Mouse (Mus musculus) layer of hippocampus, adult 11-12 months (tissue): ENCODE measurements at regions not wholly inside any gene's neighbourhood (a gene's known extent, or its start where the extent isn't known, plus 50 kb on each side); places are given as distances from the start of the nearest gene placed in this dataset.
A peak's percentile ranks its signal among the peaks of the same experiment; 100 is the strongest.

ENCODE experiments used
- DNase-seq: peaks from one replicate; pipeline ENCODE4 v3.0.0; 2022; ENCODE audit warnings: low spot score

DNA sequence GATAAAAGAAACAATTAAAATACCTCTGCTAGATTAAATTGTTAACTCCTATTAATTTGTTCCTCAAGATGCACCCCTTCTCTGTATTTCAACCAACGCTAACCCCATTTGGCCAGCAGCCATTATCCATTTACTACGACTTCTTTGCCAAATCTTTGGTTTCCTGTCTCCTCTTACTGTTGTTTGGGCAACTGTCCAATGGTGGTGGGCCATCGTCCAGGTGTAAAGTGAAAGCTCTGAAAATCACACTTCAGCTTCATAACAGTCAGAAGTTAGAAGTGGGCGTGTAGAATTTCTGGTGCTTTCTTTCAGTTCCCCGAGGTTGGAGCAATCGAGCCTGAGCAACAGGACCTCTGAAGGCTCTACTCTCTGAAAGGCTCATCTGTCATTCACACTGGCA is 66.8 kb upstream of the Zbtb20 start:
- no peak for DNase-seq

DNA sequence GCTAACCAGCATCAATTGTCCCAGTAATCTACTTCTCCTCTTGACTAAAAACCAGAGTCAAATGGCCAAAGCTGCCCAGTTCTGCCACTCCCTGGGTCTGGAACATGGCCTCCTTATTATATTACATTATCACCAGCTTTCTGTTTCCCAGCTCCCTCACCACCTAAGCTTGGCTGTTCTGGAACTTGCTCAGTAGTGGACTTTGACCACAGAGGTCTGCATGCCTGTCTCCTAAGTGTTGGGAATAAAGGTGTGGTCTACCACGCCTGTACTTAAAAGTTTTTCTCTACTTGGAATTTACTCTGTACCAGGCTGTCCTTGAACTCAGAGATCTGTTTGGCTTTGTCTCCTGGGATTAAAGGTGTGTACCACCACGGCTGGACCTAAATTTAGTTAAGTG is 68.1 kb upstream of the Zbtb20 start:
- no peak for DNase-seq

DNA sequence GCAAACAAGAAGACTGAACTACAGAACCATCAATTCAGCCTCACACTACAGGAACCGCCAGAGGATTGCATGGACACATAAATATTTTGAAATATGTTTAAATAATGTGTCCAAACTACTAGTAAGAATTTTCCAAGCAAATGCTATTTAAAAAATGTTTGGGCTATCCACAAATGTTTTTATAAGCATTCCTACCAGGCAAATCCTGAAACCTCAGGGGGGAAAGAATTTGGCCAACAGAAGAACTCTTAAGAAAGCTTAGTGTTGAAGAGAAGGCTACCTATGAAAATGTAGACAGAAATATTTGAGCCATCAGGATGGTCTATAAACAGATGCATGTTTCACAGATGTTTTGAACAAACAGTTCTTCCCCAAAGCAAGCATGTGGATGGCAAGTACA is 72.1 kb upstream of the Zbtb20 start:
- no peak for DNase-seq

DNA sequence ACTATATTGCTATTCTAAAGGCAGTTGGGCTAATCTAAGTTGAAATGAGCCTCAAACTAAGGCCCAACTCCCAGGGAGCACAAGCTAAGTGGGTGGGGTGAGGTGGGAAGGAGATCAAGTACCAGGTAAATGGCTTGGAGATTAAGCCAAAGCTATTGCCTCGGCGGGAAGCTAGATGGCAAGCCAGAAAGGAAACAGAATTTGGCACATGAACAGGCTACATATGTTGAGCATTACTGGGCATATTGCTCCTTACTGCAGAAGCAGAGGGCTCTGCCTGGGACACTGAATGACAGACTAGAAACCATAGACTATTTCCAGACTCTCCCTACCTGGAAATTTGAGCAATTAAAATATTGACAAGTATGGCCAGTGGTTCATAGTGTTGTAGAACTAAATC is 83.1 kb upstream of the Zbtb20 start:
- no peak for DNase-seq

DNA sequence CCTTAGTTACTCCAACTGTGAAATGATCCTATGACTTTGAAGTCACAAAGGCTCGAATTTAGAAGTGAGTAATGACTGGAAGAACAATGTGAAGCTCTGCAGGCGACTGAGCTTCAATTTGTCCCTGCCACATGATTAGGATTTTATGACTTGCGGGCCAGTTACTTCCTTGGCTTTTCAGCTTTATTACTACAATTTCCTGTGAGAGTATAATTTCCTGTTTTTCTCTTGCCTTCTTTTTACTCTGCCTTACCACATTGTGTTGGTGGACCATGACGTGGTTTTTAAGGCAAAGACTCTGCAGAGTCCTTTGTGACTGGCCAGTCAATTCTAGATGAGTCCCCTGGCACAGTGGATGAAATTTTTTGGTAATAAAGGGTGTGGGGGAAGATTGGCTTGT is 91.0 kb upstream of the Zbtb20 start:
- DNase-seq, result no peak

DNA sequence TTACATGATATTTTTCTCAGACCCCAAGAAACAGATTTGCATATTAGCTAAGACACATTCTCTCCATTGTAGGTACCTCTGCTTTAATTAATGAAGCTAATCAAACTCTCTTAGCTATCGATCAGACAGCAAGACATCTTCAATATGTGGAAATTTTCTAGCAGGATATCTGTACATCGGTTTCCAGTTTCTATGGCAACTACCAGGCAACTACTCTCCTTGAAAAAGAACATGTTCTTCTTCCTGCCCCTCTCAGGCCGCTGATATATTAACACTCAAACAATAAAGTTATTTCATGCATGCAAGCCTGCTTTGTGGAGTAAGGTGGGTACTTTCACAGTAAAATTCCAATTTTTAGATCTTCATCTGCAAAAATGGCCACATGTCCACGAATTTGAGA is 91.7 kb upstream of the Zbtb20 start:
- DNase-seq, result no peak

DNA sequence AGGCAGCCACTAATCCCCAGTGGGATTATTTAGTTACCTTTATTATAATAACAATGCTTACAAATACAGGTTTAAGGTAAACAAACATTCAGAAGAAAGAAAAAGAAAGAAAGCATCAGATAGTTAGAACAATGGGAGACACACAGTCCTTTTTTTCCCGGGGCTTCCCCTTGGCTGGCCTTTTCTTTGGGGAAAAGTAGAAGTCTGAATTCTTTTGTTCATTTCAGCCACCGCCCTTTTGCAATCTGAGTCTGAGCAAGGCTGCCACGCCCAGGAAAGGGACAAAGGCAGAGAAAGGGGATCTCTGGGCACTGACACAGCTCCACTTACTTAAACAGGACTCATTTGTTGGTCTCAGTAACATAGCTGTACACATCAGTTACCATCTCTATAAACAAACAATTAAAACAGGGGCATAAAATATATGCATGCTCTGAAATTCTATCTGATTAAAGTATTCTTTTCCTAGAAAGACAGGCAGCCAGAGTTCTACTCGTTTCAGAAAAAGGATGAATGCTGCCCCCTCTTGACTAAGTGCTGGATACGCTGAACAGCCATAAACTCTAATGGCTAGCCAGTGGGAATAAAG is 93.5 kb upstream of the Zbtb20 start:
- peak; percentile 66 for DNase-seq

DNA sequence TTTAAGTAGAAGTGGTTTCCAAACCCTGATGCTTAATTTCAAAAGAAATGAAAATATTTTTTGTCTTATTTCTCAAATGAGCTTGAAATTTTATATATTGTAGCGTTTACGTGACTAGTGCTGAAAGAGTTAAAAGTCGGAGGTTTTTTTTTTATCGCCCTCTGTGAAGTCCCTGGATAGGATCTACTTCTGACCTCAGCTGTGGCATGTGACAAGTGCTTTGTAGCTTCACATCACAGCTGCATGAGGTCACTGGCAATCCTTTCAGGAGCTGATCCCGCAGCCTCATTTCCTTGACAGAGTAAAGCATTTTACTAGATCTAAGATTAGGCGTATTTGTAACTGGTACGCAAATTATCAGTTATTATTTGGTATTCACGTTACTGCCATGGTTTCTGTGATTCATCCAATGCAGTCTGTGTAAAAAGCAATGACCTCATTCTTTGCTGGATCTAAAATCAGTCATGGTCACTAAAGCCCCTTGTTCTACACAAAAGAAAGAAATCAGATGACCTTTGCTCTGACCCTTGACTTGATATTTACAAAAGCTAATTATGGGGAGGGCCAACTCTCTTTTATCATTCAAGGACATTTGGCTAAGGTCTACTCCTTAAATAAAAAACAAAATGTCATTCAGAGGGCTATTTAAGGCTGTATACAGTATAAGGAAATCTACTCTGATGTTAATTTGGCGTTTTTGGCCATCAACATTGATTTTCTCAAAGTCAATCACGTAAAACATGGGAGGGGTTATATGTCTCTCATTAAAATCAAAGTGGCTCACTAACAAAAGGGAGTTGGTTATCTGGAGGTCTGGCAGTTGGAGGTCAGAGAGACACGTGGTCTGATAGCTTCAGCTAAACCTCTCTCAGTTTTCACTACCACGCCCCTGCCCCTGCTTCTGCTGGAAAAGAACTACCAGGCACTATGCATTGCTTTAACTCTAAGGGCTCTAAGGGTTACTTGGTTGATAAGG is 94.3 kb upstream of the Zbtb20 start:
- DNase-seq, result no peak

DNA sequence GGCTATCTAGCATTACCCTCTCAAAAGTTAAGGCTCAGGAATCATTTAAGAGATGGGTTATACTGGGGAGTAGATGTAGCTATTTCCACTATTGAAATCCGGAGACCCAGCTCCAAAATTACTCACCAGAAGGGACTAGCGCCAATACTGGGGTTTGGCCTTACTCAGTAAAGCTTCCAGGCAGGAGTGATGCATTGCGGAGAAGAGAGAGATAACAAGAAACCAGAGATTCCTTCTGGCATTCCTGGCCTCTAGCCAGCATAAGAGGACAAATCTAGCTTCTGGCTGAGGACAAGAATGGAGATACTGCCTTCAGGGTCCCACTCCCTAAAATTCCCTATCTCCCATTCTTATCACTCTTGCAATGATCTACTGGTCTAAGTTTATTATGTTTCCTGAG is 95.7 kb upstream of the Zbtb20 start:
- DNase-seq, result no peak

DNA sequence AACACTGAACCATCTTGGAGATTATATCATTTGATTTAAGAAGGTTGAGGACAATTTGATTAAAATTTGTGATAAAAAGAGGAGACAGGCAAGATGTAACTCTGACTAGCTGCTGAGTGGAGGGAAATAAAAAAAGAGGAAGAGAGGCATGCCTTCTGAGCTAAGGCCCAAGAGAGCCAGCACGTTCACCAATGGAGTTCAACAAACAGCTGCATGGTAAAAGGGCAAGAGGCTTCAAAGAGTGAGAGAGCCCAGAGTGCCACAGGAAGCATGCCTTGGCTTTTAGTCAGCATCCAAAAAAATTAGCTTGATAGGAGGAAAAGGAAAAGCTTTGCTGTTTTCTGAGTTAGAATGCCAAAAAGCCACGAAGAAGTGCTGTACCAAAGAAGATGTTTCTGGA is 103.0 kb upstream of the Zbtb20 start:
- no peak for DNase-seq

DNA sequence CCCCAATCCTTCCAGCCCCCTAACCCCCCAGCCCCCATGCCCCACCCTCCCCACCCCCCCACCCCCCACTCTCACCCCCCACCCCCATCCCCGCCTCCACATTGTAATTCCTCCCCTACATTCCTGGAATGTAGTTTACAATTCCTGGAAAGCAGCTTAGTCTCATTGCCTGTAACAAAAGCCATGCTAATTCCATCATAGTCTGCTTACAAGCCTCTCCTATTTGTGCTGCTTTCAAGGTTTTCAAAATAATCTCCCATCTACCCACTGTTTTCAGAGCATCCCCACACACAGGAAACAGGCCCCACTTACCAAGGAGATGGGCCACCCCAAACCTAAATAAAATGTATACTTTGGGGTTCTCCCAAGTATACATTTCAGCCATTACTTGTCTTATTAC is 105.5 kb upstream of the Zbtb20 start:
- DNase-seq, result no peak

DNA sequence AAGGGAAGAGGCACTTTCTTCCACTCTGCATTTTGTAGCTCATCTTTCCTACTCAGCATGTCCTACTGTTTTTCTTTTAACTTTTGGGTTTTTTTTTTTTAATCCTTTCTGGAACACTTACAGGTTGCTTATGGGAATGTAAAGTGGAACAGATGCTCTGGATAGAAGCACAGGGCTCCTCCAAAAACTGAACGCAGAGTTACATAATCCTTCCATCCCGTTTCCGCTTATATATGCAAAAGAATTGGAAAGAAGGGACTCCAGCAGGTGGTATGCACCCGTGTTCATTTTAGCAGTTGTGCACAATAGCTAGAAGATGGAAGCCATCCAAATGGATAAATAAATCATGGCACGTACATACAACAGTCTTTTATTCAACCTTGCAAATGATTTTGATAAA is 127.0 kb upstream of the Zbtb20 start:
- peak; percentile 22 for DNase-seq

DNA sequence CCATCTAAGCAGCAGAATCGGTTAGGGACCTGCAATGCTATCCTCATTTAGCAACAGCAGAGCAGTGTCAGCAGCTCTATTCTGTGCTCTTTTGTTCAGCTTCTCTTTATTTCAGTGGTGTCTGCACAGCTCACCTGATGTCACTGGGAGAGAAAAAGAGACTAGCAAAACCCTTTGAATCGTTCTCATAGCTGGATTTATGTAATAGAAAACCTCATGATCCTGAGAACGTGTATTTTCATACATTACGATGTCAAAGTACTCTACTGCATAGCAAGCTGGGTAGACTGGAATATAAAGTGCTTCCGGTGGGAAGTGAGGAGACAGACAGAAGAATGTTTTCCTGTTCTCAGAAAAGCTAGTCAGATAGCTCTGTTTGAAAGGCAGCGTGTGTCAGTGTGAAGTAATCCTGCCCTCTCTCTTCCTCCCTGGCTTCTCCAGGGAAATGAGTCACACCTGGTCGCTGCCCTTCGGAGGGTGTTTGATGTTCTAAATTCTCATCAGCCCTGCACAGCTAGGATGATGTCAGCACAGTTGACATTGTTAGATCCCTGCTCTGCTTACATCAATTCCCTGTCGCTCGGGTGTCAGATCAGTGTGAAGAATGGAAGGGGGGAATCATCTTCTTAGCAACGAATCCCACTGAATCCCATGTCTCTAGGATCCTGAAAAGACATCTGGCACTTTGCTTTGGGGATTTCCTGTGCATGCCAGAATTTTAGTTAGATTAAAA is 129.6 kb upstream of the Zbtb20 start:
- DNase-seq, result no peak

DNA sequence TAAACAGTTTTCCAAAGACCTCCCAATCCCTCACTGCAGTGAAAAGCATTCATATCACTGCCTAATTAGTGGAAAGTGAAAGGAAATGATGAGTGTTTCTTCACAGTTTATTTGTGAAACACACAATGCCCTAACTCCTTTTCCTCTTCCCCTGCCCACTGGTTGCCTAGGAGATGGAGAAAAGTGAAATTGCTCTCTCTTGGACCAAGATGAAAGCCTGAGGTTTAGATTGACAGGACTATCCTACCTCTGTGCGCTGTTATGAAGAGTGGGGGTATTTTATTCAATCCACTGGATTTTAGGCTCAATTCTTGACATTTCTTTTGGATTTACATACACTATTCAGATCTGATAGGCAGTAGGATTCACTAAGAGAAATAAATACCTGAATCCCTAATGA is 132.1 kb upstream of the Zbtb20 start:
- no peak for DNase-seq

DNA sequence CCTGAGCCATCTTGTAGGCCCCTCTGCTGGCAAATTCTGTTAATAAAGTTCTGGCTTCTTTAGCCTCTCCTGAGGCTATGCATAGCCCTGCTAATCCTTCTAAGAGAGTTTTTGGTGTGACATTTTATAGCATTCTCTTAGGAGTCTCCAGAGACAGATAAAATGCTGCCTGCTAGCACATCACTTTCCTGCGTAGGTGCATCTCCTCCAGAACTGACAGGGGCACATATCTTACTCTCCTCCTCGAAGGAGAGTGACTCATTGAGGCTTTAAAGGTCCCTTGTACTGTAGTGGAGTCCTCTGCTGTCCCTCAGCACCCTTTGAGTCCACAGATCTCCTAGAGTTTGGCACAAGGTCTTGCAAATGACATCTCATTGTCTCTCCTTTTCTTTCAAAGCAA is 132.6 kb upstream of the Zbtb20 start:
- DNase-seq, result no peak

DNA sequence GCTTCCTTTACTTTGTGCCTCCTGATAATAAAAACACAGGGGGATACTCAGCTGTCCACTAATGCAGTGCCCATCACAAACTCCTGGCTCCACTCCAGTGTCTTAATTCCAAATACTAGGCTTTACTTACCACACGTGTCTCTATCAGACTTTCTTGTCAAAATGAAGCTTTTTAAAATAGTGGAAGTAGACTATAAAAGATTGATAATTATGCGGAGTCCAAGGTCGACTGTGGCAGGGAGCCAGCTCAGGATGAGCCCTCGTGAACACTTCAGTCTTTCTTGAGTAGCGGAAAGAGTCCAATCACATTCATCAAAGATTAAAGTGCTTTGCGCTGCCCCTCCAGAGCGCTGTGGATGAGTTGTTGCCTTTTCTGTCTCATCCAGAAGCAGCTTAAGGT is 147.9 kb upstream of the Zbtb20 start:
- no peak for DNase-seq

DNA sequence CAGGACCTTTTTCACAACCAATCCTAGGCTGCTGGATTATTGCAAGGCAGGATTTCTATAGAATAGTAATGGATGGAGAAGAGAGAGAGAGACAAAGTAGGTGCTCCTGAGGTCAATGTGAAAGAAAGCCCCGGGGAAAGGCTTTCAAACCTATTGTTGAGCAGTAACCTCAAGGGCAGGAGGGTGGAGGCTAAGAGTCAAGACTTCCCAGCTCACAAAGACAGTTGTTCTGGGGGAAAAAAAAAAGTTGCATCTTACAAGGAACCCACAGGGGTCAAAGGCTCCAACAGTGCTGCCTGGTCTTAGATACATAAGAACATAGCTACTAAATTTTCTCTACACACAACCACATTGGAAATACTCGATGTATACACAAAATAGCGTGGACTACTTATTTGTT is 155.8 kb upstream of the Zbtb20 start:
- no peak for DNase-seq

DNA sequence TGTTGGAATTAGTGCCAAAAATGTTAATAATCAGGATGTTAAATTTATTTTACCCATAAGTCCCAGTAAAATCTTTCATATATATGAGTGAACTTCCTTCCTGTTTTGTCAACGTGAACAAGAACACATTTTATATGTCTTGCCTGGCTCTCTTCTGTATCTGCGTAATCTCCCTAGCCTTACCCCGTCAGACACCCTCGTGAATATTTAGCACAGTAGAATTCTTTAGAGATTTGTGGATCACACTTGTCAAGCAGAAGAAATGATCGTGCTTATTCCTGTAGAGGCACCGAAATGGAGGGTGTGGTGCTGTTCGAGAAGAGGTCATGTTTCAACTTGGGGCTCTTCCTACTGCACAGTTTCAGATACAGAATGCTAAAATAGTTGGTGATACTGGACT is 157.2 kb upstream of the Zbtb20 start:
- DNase-seq, result no peak

DNA sequence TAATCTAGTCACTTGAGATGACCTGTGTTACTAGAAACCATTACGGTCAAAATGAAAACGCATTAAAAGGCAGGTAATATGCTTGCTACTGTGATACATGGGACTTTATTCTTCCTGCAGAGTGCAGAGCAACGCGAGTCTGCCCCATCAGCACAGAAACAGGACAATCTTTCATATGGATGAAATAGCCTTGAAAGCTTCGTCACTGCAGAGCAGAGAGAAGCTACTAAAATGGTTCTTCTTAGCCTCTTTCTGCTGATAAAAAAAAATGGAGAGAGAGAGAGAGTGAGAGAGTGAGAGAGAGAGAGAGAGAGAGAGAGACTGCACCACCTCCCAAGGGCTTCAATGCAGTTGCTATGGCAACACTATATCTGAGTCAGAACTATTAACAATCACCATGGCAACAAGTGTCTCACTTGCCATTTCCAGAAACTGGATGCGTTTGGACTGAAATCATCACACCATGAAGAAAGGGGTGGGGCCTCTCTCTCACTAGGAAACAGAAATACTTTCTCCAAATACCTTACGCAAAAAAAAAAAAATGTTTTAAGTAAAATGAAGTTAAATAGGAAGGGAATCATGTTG is 157.8 kb upstream of the Zbtb20 start:
- DNase-seq, result peak; percentile 49

DNA sequence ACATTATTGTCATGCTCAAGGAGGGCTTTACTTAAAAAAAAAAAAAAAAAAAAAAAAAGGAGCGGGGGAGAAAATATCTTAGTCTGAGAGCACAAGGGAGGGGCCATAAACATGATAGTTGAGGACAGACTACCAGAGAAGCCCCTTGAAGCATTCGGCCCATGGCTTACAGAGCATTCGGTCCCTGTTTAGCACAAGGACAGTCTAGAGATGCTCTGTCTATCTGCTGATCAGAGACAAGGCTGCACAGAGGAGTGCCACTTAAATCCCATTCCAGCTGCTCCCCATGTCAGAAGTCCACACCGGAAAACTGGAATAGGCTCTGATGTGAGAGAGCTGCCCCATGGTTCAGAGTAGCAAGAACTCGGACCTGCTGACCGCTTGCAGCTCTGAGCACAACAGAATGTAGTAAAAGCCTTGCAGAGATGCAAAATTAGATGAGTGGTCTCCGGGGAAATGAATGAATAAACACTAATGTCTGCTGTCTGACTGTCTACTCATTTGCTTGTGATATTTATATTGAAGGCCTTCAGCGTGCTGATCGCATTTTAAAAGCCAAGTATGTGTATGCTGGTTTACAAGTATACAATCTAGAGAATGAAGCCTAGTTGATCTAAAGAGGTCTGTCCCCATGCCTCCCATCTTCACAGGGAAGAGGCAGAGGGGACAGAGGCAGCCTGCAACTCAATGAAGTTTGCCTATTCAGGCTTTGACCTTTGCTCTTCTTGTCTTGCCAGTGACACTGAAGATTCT is 158.4 kb upstream of the Zbtb20 start:
- no peak for DNase-seq

DNA sequence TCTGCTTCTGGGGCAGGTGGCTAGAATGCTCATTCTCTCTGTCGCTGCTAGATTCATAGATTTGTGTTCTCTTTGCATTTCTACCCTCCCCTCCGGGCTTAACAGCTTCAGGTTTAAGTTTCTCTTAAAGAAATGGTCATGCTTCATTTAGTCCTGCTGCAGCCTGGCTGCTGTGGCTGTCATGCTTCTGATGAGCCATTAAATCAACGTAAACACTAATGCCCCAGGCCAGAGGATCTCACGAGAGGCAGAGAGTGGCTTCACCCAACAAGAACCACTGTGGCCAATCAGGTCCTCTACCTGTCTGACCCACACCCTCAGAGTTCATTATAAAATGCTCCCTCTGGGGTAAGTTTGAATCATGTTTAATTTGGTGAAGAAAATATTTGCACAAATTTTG is 173.0 kb upstream of the Zbtb20 start:
- DNase-seq, result no peak

DNA sequence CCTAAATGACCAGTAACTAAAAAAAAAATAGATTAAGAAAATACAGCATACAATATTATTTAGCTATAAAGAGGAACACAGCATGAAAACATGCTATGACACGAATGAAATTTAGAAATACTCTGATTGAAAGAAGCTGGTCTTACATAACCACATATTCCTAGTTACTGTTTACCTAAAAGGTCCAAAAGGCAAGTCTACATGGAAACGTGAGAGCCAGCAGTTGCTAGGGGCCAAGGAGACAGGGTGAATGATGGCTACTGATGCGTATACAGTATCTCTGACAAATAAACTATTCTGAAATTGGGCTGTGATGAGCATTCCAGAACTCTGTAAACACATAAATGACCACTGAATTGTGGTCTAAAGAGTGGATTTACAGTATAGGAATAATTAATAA is 194.5 kb upstream of the Zbtb20 start:
- no peak for DNase-seq
